Mouse (Mus musculus) adrenal gland, postnatal 10 days (tissue): ENCODE data around the gene Cpm. TPM values are rescaled to one million over a fixed set of nuclear protein-coding genes. Genes with fewer than 3 reads are reported as not detected.

Source experiments
- total RNA-seq, 2 experiments: library from RNA; stranded (reverse); gene quantifications; 2 replicates each; pipeline ENCODE4 v1.2.3; 2021

Gene Cpm
- total RNA-seq, 2 experiments from 2014 or later = 18.5 to 19.1 TPM

Other genes starting within 250 kb of the Cpm start
- 10 to 100 TPM; 69.7 to 81.3 TPM for gene Cpsf6, start 249.5 kb upstream of the Cpm start, total RNA-seq
- 10 to 100 TPM; 41.1 to 46.2 TPM for gene Mdm2, start 81.3 kb downstream of the Cpm start, total RNA-seq
- 10 to 100 TPM; 10.5 to 14.4 TPM for gene Slc35e3, start 116.9 kb downstream of the Cpm start, total RNA-seq
- gene Nup107, start 163.2 kb downstream of the Cpm start, total RNA-seq = 10 to 100 TPM; 14.4 to 16.8 TPM
- gene Rap1b, start 216.5 kb downstream of the Cpm start, total RNA-seq = 100 to 1,000 TPM; 113 to 123 TPM